Mouse (Mus musculus) kidney, adult 2 months (tissue): ENCODE measurements at regions not wholly inside any gene's neighbourhood (a gene's known extent, or its start where the extent isn't known, plus 50 kb on each side); places are given as distances from the start of the nearest gene placed in this dataset.

Source experiments
- CTCF ChIP-seq: fragments of 200-500 bp; conservative IDR thresholded peaks from 2 replicates; pipeline ENCODE4 v1.5.1; 2011; ENCODE audit warnings: low read depth, mild to moderate bottlenecking, control low read depth, low read length, moderate library complexity, mixed read lengths; ENCODE audit not compliant: insufficient read depth, insufficient read length
- POLR2A ChIP-seq: fragments of 200-500 bp; IDR thresholded peaks from one replicate; pipeline ENCODE4 v1.6.1; 2011; ENCODE audit warnings: low read depth, low read length, control low read depth

- TF ChIP-seq CTCF (no peak), POLR2A (no peak)
Measured at GRCm38 (mm10) chr6:84272520-84273311, 264.3 kb downstream of the Dysf start.
